9 mouse cellular contexts compared by ENCODE assay signal in the genomic region with DNA sequence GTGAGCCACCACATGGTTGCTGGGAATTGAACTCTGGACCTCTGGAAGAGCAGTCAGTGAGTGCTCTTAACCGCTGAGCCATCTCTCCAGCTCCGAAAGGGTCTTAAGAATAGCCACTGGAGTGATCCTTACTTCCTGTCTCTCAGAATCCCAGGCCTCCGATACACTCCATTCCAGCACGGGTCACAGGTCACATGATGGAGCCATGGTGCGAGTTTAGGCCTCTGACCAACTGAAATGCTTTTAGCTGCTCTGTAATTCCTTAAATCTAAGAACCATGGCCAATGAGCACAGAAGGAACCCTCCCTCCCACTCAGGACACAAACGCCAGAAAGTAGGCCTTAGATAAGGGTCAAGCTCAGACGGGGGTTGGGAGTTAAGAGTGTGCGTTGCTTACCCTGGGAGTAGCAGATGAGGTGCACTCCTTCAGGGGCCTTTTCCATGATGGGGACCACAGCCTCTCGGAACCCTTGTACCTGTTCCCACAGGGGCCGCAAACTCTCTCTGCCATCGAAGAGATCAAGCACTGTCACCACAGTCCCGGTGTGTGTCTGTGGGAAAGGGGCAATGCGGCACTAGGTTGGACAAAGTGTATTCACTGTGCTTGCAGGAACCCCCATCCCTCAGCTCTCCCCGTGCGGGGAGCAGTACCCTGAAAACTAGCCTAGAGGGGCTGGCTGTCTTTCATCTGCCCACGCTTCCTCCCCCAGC. TPM values are rescaled to one million over a fixed set of nuclear protein-coding genes. Genes with fewer than 3 reads are reported as not detected.
DNase-seq lines count a peak whose midpoint lies in the region; ATAC-seq and TF ChIP-seq lines count a peak whose summit lies in the region.
"Had no signal": no experiment of that assay in that cellular context is flagged by ENCODE, and none has a peak within 500 bp of the region (broad histone marks: within the 10 kb centered on the region; RNA-seq: fewer than 3 reads in every experiment).

No protein-coding gene starts in this region.

- peak overlapping the region; percentile 94 for H3K4me3 ChIP-seq in gastrocnemius, adult 2 months
- H3K4me3 ChIP-seq in liver, embryonic 12.5 days: peak overlapping the region; percentile 73

- H3K27ac ChIP-seq in gastrocnemius, adult 2 months: peak overlapping the region; percentile 96
- peak overlapping the region; percentile 78 for H3K27ac ChIP-seq in liver, embryonic 12.5 days

- peaks cover 41% of the 10 kb centered on the region for H3K27me3 ChIP-seq in liver, embryonic 12.5 days (replicated peaks)

- H3K4me1 ChIP-seq in liver, embryonic 12.5 days: peaks cover 58% of the 10 kb centered on the region

- peak overlapping the region; percentile 93 for H3K4me2 ChIP-seq in liver, embryonic 12.5 days

- H3K9ac ChIP-seq in liver, embryonic 12.5 days: peak overlapping the region; percentile 76

- TF ChIP-seq CTCF in gastrocnemius, adult 2 months (IDR thresholded peaks at IDR 0.05): no peak

- DNase-seq in gastrocnemius, adult 2 months: no peak
- DNase-seq in gastrocnemius, postnatal 36 days: no peak
- DNase-seq in urinary bladder, adult 2 months (ENCODE audit: low spot score): peak; percentile 22
- DNase-seq in urinary bladder, postnatal 14 days (ENCODE audit: low spot score): no peak
- no peak for DNase-seq in ovary, postnatal 36 days (ENCODE audit: low spot score)
- DNase-seq in retina, embryonic 14.5 days (ENCODE audit: low spot score): no peak
- DNase-seq in adrenal gland, postnatal 25 days: no peak

- WGBS in liver, embryonic 12.5 days (ENCODE audit: insufficient replicate concordance): 46% methylated on average over 16 of the region's 16 CpGs

- ATAC-seq in liver, embryonic 12.5 days: no peak

- H3K36me3 ChIP-seq in liver, embryonic 12.5 days: peaks cover 32% of the 10 kb centered on the region

- H3K9me3 ChIP-seq in liver, embryonic 12.5 days (replicated peaks): no peaks in the 10 kb centered on the region

- intact Hi-C loops in gastrocnemius, adult 2 months (cut with DNase I): loop anchor here (2.0 kb wide), 1 partner anchor 21 kb away; a partner anchor contains a TSS
- intact Hi-C loops in gastrocnemius, postnatal 36 days (cut with DNase I): no loop called here

RNA-seq across cellular contexts. Expression of a gene that starts 2.1 kb away (rescaled TPM):
- total RNA-seq in gastrocnemius, adult 2 months (2021): 10 to 100 TPM; 40.5 to 42.2 TPM
- total RNA-seq in gastrocnemius, postnatal 36 days (2021): 10 to 100 TPM; 36.2 to 40.0 TPM
- 22.8 and 24.8 TPM in 2 replicates for polyA plus RNA-seq in urinary bladder, adult 2 months (2012; rRNA removed)
- 13.7 and 13.9 TPM in 2 replicates for polyA plus RNA-seq in liver, embryonic 12.5 days (2016; fragmentation: Nextera tagmentation; extraction: Ambion mirVana)
- 56.9 and 61.1 TPM in 2 replicates for total RNA-seq in adrenal gland, postnatal 25 days (2021)

RNA-seq across cellular contexts. Expression of a gene that starts 3.1 kb away (rescaled TPM):
- total RNA-seq in gastrocnemius, adult 2 months (2021): under 1 TPM; 0.28 to 0.36 TPM
- total RNA-seq in gastrocnemius, postnatal 36 days (2021): 1 to 10 TPM in 1 of 2 experiments, under 1 TPM in 1; 0.35 to 1.5 TPM
- polyA plus RNA-seq in urinary bladder, adult 2 months (2012; rRNA removed): 8.0 and 11.1 TPM in 2 replicates
- polyA plus RNA-seq in liver, embryonic 12.5 days (2016; fragmentation: Nextera tagmentation; extraction: Ambion mirVana): not detected in 2 replicates
- total RNA-seq in adrenal gland, postnatal 25 days (2021): 10.8 and 13.5 TPM in 2 replicates
- polyA plus RNA-seq: C2C12 had no signal

RNA-seq across cellular contexts. Expression of a gene that starts 10.4 kb away (rescaled TPM):
- 1 to 10 TPM; 1.5 to 1.9 TPM for total RNA-seq in gastrocnemius, adult 2 months (2021)
- total RNA-seq in gastrocnemius, postnatal 36 days (2021): 1 to 10 TPM; 1.3 to 2.6 TPM
- 9.3 and 10.6 TPM in 2 replicates for polyA plus RNA-seq in urinary bladder, adult 2 months (2012; rRNA removed)
- 0.45 and 0.50 TPM in 2 replicates for polyA plus RNA-seq in liver, embryonic 12.5 days (2016; fragmentation: Nextera tagmentation; extraction: Ambion mirVana)
- total RNA-seq in adrenal gland, postnatal 25 days (2021): 3.0 and 3.8 TPM in 2 replicates

RNA-seq across cellular contexts. Expression of a gene that starts 18.3 kb away (rescaled TPM):
- total RNA-seq in gastrocnemius, adult 2 months (2021): 1 to 10 TPM; 4.5 to 9.3 TPM
- 1 to 10 TPM; 6.0 to 8.2 TPM for total RNA-seq in gastrocnemius, postnatal 36 days (2021)
- 4.6 and 7.2 TPM in 2 replicates for polyA plus RNA-seq in urinary bladder, adult 2 months (2012; rRNA removed)
- 6.7 and 7.1 TPM in 2 replicates for polyA plus RNA-seq in liver, embryonic 12.5 days (2016; fragmentation: Nextera tagmentation; extraction: Ambion mirVana)
- total RNA-seq in adrenal gland, postnatal 25 days (2021): 13.4 TPM in 2 replicates

RNA-seq across cellular contexts. Expression of a gene that starts 20.7 kb away (rescaled TPM):
- 1 to 10 TPM; 7.1 to 9.1 TPM for total RNA-seq in gastrocnemius, adult 2 months (2021)
- 1 to 10 TPM; 5.7 to 6.6 TPM for total RNA-seq in gastrocnemius, postnatal 36 days (2021)
- polyA plus RNA-seq in urinary bladder, adult 2 months (2012; rRNA removed): 39.2 and 42.1 TPM in 2 replicates
- 37.0 and 37.3 TPM in 2 replicates for polyA plus RNA-seq in liver, embryonic 12.5 days (2016; fragmentation: Nextera tagmentation; extraction: Ambion mirVana)
- total RNA-seq in adrenal gland, postnatal 25 days (2021): 50.4 and 52.5 TPM in 2 replicates
